Mouse (Mus musculus) CH12.LX (cell line): ENCODE measurements around the gene Slc13a4. TPM values are rescaled to one million over a fixed set of nuclear protein-coding genes. Genes with fewer than 3 reads are reported as not detected.

Experiments
- DNase-seq: peaks from one replicate; pipeline ENCODE4 v3.0.0-alpha.2; 2013; ENCODE audit errors: extremely low read depth
- H3K27ac ChIP-seq: 2 replicates; pipeline ENCODE4 v1.5.1; 2012; ENCODE audit warnings: low read depth, mild to moderate bottlenecking, control low read depth, moderate library complexity; ENCODE audit not compliant: insufficient read depth
- H3K27me3 ChIP-seq: replicated peaks from 2 replicates; pipeline ENCODE3; 2012; ENCODE audit warnings: inconsistent platforms
- H3K36me3 ChIP-seq, 2 experiments: replicated peaks in 1 of 2; 2 replicates each; pipeline versions ENCODE3 to v1.6.1; 2012; ENCODE audit warnings: inconsistent platforms in 1 of 2, low read length in 1 of 2, mild to moderate bottlenecking in 1 of 2, mixed read lengths in 1 of 2, moderate library complexity in 1 of 2; ENCODE audit not compliant: control insufficient read depth in 1 of 2, insufficient read depth in 1 of 2
- H3K4me1 ChIP-seq, 2 experiments: 2 replicates each; pipeline ENCODE4 v1.6.1; 2012; ENCODE audit warnings: inconsistent platforms in 1 of 2, moderate library complexity in 1 of 2; ENCODE audit not compliant: insufficient read depth in 2 of 2, control insufficient read depth in 1 of 2
- H3K4me2 ChIP-seq: 2 replicates; pipeline ENCODE4 v1.6.1; 2012; ENCODE audit warnings: low read depth, mild to moderate bottlenecking, control low read depth; ENCODE audit not compliant: poor library complexity, insufficient read depth, severe bottlenecking
- H3K4me3 ChIP-seq, 3 experiments: fragments of 150-350 bp in 1 of 3; sonication (generic) in 1 of 3; replicated peaks in 1 of 3; 2 replicates each; pipeline versions ENCODE3 to v1.5.1; 2011 to 2012; ENCODE audit warnings: low read depth in 2 of 3, low read length in 2 of 3, mild to moderate bottlenecking in 2 of 3, moderate library complexity in 2 of 3, control low read depth in 1 of 3, improper control_type of control experiment in 1 of 3, inconsistent platforms in 1 of 3, mixed read lengths in 1 of 3; ENCODE audit not compliant: poor library complexity in 1 of 3
- H3K79me2 ChIP-seq: replicated peaks from 2 replicates; pipeline ENCODE4 v1.6.1; 2012; ENCODE audit warnings: mild to moderate bottlenecking, moderate library complexity; ENCODE audit not compliant: control insufficient read depth, poor library complexity, insufficient read depth, severe bottlenecking; ENCODE audit errors: extremely low read depth
- H3K9ac ChIP-seq: 2 replicates; pipeline ENCODE4 v1.6.1; 2012; ENCODE audit warnings: low read depth, mild to moderate bottlenecking, control low read depth, moderate library complexity; ENCODE audit not compliant: insufficient read depth
- H3K9me3 ChIP-seq: replicated peaks from 2 replicates; pipeline ENCODE3; 2012; ENCODE audit warnings: low read length, inconsistent platforms, mixed read lengths
- BHLHE40 ChIP-seq: IDR thresholded peaks from 2 replicates; pipeline ENCODE4 v1.6.1; 2011; ENCODE audit warnings: mild to moderate bottlenecking, low read depth, low read length, improper control_type of control experiment
- EP300 ChIP-seq: IDR thresholded peaks from 2 replicates; pipeline ENCODE4 v1.6.1; 2011; ENCODE audit warnings: low read length, improper control_type of control experiment
- IRF4 ChIP-seq: IDR thresholded peaks from 2 replicates; pipeline ENCODE4 v1.6.1; 2014; ENCODE audit warnings: low read depth, mild to moderate bottlenecking, inconsistent platforms, low read length, improper control_type of control experiment
- KAT2A ChIP-seq: IDR thresholded peaks from 2 replicates; pipeline ENCODE4 v1.6.1; 2012; ENCODE audit warnings: low read length, improper control_type of control experiment, inconsistent platforms; ENCODE audit not compliant: insufficient replicate concordance
- MAFK ChIP-seq: IDR thresholded peaks from 2 replicates; pipeline ENCODE4 v1.6.1; 2011; ENCODE audit warnings: low read length, improper control_type of control experiment; ENCODE audit not compliant: insufficient replicate concordance
- MAX ChIP-seq: IDR thresholded peaks from 2 replicates; pipeline ENCODE4 v1.6.1; 2011; ENCODE audit warnings: low read length, improper control_type of control experiment
- MEF2A ChIP-seq: IDR thresholded peaks from 2 replicates; pipeline ENCODE4 v1.6.1; 2014; ENCODE audit warnings: low read depth, mild to moderate bottlenecking, inconsistent platforms, low read length, improper control_type of control experiment, borderline replicate concordance
- POLR2A ChIP-seq: IDR thresholded peaks from 2 replicates; pipeline ENCODE4 v1.6.1; 2011; ENCODE audit warnings: low read depth, mild to moderate bottlenecking, improper control_type of control experiment, low read length
- SIN3A ChIP-seq: IDR thresholded peaks from 2 replicates; pipeline ENCODE4 v1.6.1; 2012; ENCODE audit warnings: low read length, improper control_type of control experiment, inconsistent platforms
- ZNF384 ChIP-seq: IDR thresholded peaks from 2 replicates; pipeline ENCODE4 v1.6.1; 2012; ENCODE audit warnings: low read depth, low read length, improper control_type of control experiment, inconsistent platforms
- dilution Hi-C: fragments of 300-500 bp; cut with MboI; formaldehyde crosslinking; loops from 2 replicates; pipeline ENCODE4 v1.14.3; 2020; ENCODE audit warnings: low sequenced_read_pairs; ENCODE audit not compliant: extremely low pct_unique_long_range_greater_than_20kb, extremely low pct_ligation_motif_present
- in situ Hi-C: fragments of 300-500 bp; cut with MboI; formaldehyde crosslinking; loops from 3 replicates; pipeline ENCODE4 v1.14.3; 2019; ENCODE audit warnings: low sequenced_read_pairs, low pct_ligation_motif_present, low pct_unique_long_range_greater_than_20kb, mixed read lengths
- polyA plus RNA-seq: library from polyadenylated mRNA; unstranded; fragments of >175 nt; gene quantifications from 2 replicates; pipeline ENCODE4 v1.2.1, GENCODE M21; 2012; ENCODE audit warnings: low read depth; ENCODE audit not compliant: insufficient read length
- total RNA-seq, 2 experiments: library from RNA; depleted of rRNA; stranded (reverse); fragments of 300-350 nt in 1 of 2; fragments of >200 nt in 1 of 2; gene quantifications; 2 replicates each; pipeline ENCODE4 v1.2.3; 2012 to 2014

Slc13a4 gene
- total and polyA plus RNA-seq, 3 experiments: not detected

- no peak for DNase-seq
- H3K4me3 ChIP-seq: no peak overlapping the region
- in situ Hi-C loops: no loop called here
Measured at GRCm38 (mm10) chr6:35323046-35323445, 15.1 kb upstream of the Slc13a4 start.

GRCm38 (mm10) chr6:35321105-35321504 is 13.2 kb upstream of the Slc13a4 start:
- H3K9ac ChIP-seq: no peak overlapping the region
- no peak for DNase-seq
- no peaks in the 10 kb centered on the region for H3K27me3 ChIP-seq
- no peak overlapping the region for H3K27ac ChIP-seq
- no peak for TF ChIP-seq MAFK
- no peak for TF ChIP-seq POLR2A
- in situ Hi-C loops (no loop called here), dilution Hi-C loops (no loop called here)
- no peak overlapping the region for H3K4me3 ChIP-seq
- H3K9me3 ChIP-seq: no peaks in the 10 kb centered on the region
- H3K79me2 ChIP-seq: no peaks in the 10 kb centered on the region
- H3K36me3 ChIP-seq: no peaks in the 10 kb centered on the region
- no peak overlapping the region for H3K4me2 ChIP-seq
- peaks cover 8 to 27% of the 10 kb centered on the region in 2 experiments for H3K4me1 ChIP-seq

More at GRCm38 (mm10) chr6:35323046-35323445, 15.1 kb upstream of the Slc13a4 start:
- TF ChIP-seq SIN3A (no peak), KAT2A (no peak), ZNF384 (no peak)
- no peak overlapping the region for H3K9ac ChIP-seq
- H3K36me3 ChIP-seq: no peaks in the 10 kb centered on the region
- dilution Hi-C loops: no loop called here
- H3K27me3 ChIP-seq: no peaks in the 10 kb centered on the region
- no peaks in the 10 kb centered on the region for H3K79me2 ChIP-seq
- H3K9me3 ChIP-seq: no peaks in the 10 kb centered on the region
- peaks cover 8 to 25% of the 10 kb centered on the region in 2 experiments for H3K4me1 ChIP-seq
- H3K27ac ChIP-seq: no peak overlapping the region
- H3K4me2 ChIP-seq: no peak overlapping the region

- TF ChIP-seq MEF2A: peak; percentile 37; the same call in 1 of the 2 replicates
- peak; percentile 70 for TF ChIP-seq IRF4
- TF ChIP-seq EP300: peak; percentile 68
- 0 out of 2 replicates have a peak, but pooled peaks have one; percentile 42 for TF ChIP-seq BHLHE40
- TF ChIP-seq MAX: 0 out of 2 replicates have a peak, but pooled peaks have one; percentile 16
- no peak for TF ChIP-seq MAFK
- H3K4me2 ChIP-seq: peak overlapping the region; percentile 79
- in situ Hi-C loops (no loop called here), dilution Hi-C loops (no loop called here)
- H3K79me2 ChIP-seq: no peaks in the 10 kb centered on the region
- no peaks in the 10 kb centered on the region for H3K27me3 ChIP-seq
- 0 out of 2 replicates have a peak overlapping the region, but pooled peaks have one; percentile 1 for H3K9ac ChIP-seq
- H3K4me3 ChIP-seq: peak overlapping the region; percentile 21 to 51 (median 37)
- H3K27ac ChIP-seq: no peak overlapping the region
- peaks cover 8 to 39% of the 10 kb centered on the region in 2 experiments for H3K4me1 ChIP-seq
- no peaks in the 10 kb centered on the region for H3K36me3 ChIP-seq
- DNase-seq: peak; percentile 62
- no peaks in the 10 kb centered on the region for H3K9me3 ChIP-seq
Measured at GRCm38 (mm10) chr6:35319850-35320249, 11.9 kb upstream of the Slc13a4 start.
